Mouse (Mus musculus): ENCODE results near the gene Tmem147.

DNA sequence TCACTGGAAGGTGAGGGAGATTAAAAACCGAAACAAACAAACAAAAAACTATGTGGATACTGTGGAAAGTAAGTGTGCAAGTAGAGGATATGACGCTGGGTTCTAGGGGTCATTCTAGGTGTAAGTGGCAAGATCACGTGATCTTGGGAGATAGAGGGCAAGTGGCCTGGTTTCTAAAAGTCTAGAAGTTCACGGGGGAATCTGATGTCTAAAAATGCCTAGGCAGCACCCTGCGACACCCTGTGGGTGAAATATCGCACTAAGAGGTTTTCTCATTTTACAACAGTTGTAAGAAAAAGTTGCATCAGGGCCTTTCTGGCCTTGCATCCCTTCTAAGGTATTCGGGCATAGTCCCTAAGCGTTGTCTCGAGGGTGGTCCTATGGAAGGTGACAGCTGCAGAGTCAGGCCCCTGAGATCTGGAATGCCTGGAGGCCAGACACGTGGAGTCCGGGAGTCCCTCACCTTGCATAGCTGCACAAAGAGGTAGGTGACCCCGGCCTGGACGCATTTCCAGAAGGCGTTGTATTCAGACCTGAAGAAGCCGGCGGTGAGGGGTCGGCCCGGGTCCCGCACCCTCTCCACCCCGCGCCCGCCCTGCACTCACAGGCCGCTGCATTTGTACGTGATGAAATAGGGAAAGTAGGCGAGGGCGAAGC is 473 bp downstream of the Tmem147 start:
- TF ChIP-seq CTCF (IDR thresholded peaks at IDR 0.05; ENCODE audit: low read depth, low read length) = no peak
- TF ChIP-seq POLR2AphosphoS5 (IDR thresholded peaks at IDR 0.05; ENCODE audit: insufficient replicate concordance, low read depth, low read length) = no peak
- TF ChIP-seq GATA1 (IDR thresholded peaks at IDR 0.05; ENCODE audit: borderline replicate concordance, low read length) = no peak

Data from G1E (cell line).